24 mouse cellular contexts compared by ENCODE assay signal in the genomic region with DNA sequence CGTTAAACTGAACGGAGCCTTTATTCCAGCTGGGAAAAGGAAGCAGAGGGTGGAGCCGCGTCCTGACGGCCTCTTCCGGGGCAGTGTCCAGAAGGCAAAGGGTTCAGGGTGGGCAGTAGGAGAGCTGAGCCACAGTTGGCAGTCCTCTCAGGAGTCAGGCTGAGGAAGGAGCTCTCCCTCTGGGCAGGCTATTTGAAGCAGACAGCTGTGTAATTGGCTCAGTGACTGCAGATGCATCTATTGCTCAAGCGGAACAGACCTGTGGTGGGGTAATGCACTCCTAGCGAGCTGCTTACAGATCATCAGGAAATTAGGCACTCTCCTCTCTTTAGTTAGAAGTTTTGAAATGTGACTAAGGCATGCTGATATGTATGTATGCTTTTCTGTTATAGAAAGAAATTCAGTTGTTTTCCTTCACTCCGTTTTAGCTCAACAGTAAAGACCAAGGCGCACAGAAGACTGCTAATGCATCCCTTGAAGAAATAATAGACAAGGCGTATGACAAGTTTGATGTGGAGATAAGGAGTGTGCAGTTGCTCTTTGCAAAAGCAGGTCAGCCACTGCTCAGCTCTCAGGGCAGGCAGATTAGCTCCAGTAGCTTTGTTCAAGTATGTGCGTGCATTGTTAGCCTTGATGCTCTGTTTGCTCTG. TPM values are rescaled to one million over a fixed set of nuclear protein-coding genes. Genes with fewer than 3 reads are reported as not detected.
DNase-seq lines count a peak whose midpoint lies in the region; ATAC-seq and TF ChIP-seq lines count a peak whose summit lies in the region.
"Had no signal": no experiment of that assay in that cellular context is flagged by ENCODE, and none has a peak within 500 bp of the region (broad histone marks: within the 10 kb centered on the region; RNA-seq: fewer than 3 reads in every experiment).

No protein-coding gene starts in this region.

- no peak overlapping the region for H3K4me3 ChIP-seq in kidney, adult 2 months (ENCODE audit: insufficient read depth, low read depth, low read length)
- H3K4me3 ChIP-seq in midbrain, embryonic 13.5 days (replicated peaks): no peak overlapping the region
- no peak overlapping the region for H3K4me3 ChIP-seq in cerebellum, adult 2 months (replicated peaks; ENCODE audit: insufficient read depth, low read depth, low read length)
- H3K4me3 ChIP-seq: forebrain, embryonic 13.5 days; heart, embryonic 10.5 days; limb, embryonic 13.5 days; megakaryocyte, embryonic 14.5 days; myocyte had no signal

- no peak for TF ChIP-seq CTCF in kidney, adult 2 months (conservative IDR thresholded peaks at IDR 0.05; ENCODE audit: insufficient read depth, insufficient read length, low read depth, low read length)
- no peak for TF ChIP-seq CTCF in cerebellum, adult 2 months (IDR thresholded peaks at IDR 0.05; ENCODE audit: borderline replicate concordance, insufficient read depth, low read depth, low read length)

- no peak overlapping the region for H3K27ac ChIP-seq in kidney, adult 2 months (ENCODE audit: insufficient read depth, low read depth, low read length)
- no peak overlapping the region; the same call in 1 of the 2 replicates for H3K27ac ChIP-seq in midbrain, embryonic 13.5 days
- H3K27ac ChIP-seq in cerebellum, adult 2 months (ENCODE audit: insufficient read depth, low read length): no peak overlapping the region
- H3K27ac ChIP-seq: forebrain, embryonic 13.5 days; heart, embryonic 10.5 days; limb, embryonic 13.5 days; liver, embryonic 14.5 days had no signal

- TF ChIP-seq POLR2A in kidney, adult 2 months (IDR thresholded peaks at IDR 0.05; ENCODE audit: low read depth, low read length): no peak
- no peak for TF ChIP-seq POLR2A in cerebellum, adult 2 months (IDR thresholded peaks at IDR 0.05; ENCODE audit: borderline replicate concordance, insufficient read depth, low read length)

- H3K9ac ChIP-seq in midbrain, embryonic 13.5 days (replicated peaks): 0 out of 2 replicates have a peak overlapping the region, but pooled peaks have one; percentile 10
- H3K9ac ChIP-seq: forebrain, embryonic 13.5 days; limb, embryonic 13.5 days; liver, embryonic 14.5 days had no signal

- DNase-seq in gastrocnemius, adult 18-20 months (ENCODE audit: low spot score): peak; percentile 42
- no peak for DNase-seq in gastrocnemius, postnatal 36 days
- peak; percentile 2 for DNase-seq in kidney, adult 2 months
- no peak for DNase-seq in kidney, postnatal 25 days
- DNase-seq in MN1 (ENCODE audit: low spot score): peak; percentile 7
- no peak for DNase-seq in urinary bladder, adult 2 months (ENCODE audit: low spot score)
- DNase-seq in cerebellum, adult 2 months: no peak
- DNase-seq: adrenal gland, postnatal 36 days; B cell, adult 2 months; cerebellum, adult 9-11 months; embryo, embryonic 11 days; kidney, adult 9 months; layer of hippocampus, adult 9-11 months; lung, postnatal 10 days had no signal

- no peak overlapping the region for H3K4me2 ChIP-seq in midbrain, embryonic 13.5 days (replicated peaks)
- H3K4me2 ChIP-seq: forebrain, embryonic 13.5 days; limb, embryonic 13.5 days had no signal

- ATAC-seq in midbrain, embryonic 13.5 days: no peak
- ATAC-seq: activated CD4-positive, CD25-positive, alpha-beta regulatory T cell, adult 4 months; forebrain, embryonic 13.5 days; inflammation-experienced regulatory T-cells, adult 6 months; Patski had no signal

- intact Hi-C loops in gastrocnemius, postnatal 36 days (cut with DNase I): no loop called here

- H3K9me3 ChIP-seq in midbrain, embryonic 13.5 days: no peaks in the 10 kb centered on the region
- H3K9me3 ChIP-seq: forebrain, embryonic 13.5 days; heart, embryonic 10.5 days; limb, embryonic 13.5 days; megakaryocyte, embryonic 14.5 days had no signal

- 64% methylated on average over 12 of the region's 12 CpGs for WGBS in kidney, adult 2 months
- 34% methylated on average over 12 of the region's 12 CpGs for WGBS in midbrain, embryonic 13.5 days
- 36% methylated on average over 12 of the region's 12 CpGs for WGBS in cerebellum, adult 2 months

- no peaks in the 10 kb centered on the region for H3K4me1 ChIP-seq in kidney, adult 2 months (ENCODE audit: control insufficient read depth, insufficient read depth, low read length)
- peaks cover 10% of the 10 kb centered on the region for H3K4me1 ChIP-seq in midbrain, embryonic 13.5 days (replicated peaks)
- no peaks in the 10 kb centered on the region for H3K4me1 ChIP-seq in cerebellum, adult 2 months (ENCODE audit: control insufficient read depth, insufficient read depth, low read length)
- H3K4me1 ChIP-seq: limb, embryonic 13.5 days had no signal

- peaks cover 5% of the 10 kb centered on the region for H3K36me3 ChIP-seq in kidney, adult 2 months (ENCODE audit: control insufficient read depth, insufficient read depth, low read length)
- peaks cover 33% of the 10 kb centered on the region for H3K36me3 ChIP-seq in midbrain, embryonic 13.5 days

- no peaks in the 10 kb centered on the region for H3K27me3 ChIP-seq in kidney, adult 2 months (replicated peaks; ENCODE audit: control insufficient read depth, insufficient read depth, low read length)
- H3K27me3 ChIP-seq in midbrain, embryonic 13.5 days: no peaks in the 10 kb centered on the region
- no peaks in the 10 kb centered on the region for H3K27me3 ChIP-seq in cerebellum, adult 2 months (ENCODE audit: control insufficient read depth, insufficient read depth, low read length)
- H3K27me3 ChIP-seq: forebrain, embryonic 13.5 days; limb, embryonic 13.5 days; megakaryocyte, embryonic 14.5 days; Patski had no signal

RNA-seq across cellular contexts. Expression of gene Vps13c, which starts 56.6 kb away (rescaled TPM):
- 10 to 100 TPM; 25.8 to 26.2 TPM for total RNA-seq in gastrocnemius, adult 18-20 months (2021)
- 10 to 100 TPM; 23.6 to 24.1 TPM for total RNA-seq in gastrocnemius, postnatal 36 days (2021)
- polyA plus RNA-seq in kidney, adult 2 months (2012; rRNA removed): 4.4 and 5.0 TPM in 2 replicates
- 10.0 and 10.5 TPM in 2 replicates for polyA plus RNA-seq in midbrain, embryonic 13.5 days (2015; fragmentation: Nextera tagmentation; extraction: Ambion mirVana)
- 18.8 and 19.7 TPM in 2 replicates for polyA plus RNA-seq in urinary bladder, adult 2 months (2012; rRNA removed)
- polyA plus RNA-seq in cerebellum, adult 2 months (2012; rRNA removed): 45.6 and 46.5 TPM in 2 replicates

Comparison
In these comparisons a context has a peak if more than half of its experiments do, and no peak if none do; other contexts are left out.
1. DNase-seq: peak in gastrocnemius, adult 18-20 months (single experiment), kidney, adult 2 months (single experiment) and MN1 (single experiment); none in gastrocnemius, postnatal 36 days (0 of 2), kidney, postnatal 25 days (0 of 2), urinary bladder, adult 2 months (single experiment) and cerebellum, adult 2 months (0 of 2).